Mouse (Mus musculus) natural killer cell, adult 2 months (primary cell): ENCODE measurements at regions not wholly inside any gene's neighbourhood (a gene's known extent, or its start where the extent isn't known, plus 50 kb on each side); places are given as distances from the start of the nearest gene placed in this dataset.

ENCODE experiments used
- DNase-seq, 2 experiments: peaks; one replicate each; pipeline ENCODE4 v3.0.0; 2022; ENCODE audit warnings: low spot score in 2 of 2

GRCm38 (mm10) chr5:64498431-64498830 lies 304.8 kb upstream of the Klf3 start:
- DNase-seq, result peak; percentile 73 to 83

GRCm38 (mm10) chr5:64499131-64499530 lies 304.1 kb upstream of the Klf3 start:
- no peak for DNase-seq

- DNase-seq, result no peak
These were observed 302.8 kb upstream of the Klf3 start for GRCm38 (mm10) chr5:64500413-64500812.

GRCm38 (mm10) chr5:64500866-64501265 lies 302.3 kb upstream of the Klf3 start:
- DNase-seq, result no peak

- no peak for DNase-seq
These were observed 301.4 kb upstream of the Klf3 start for GRCm38 (mm10) chr5:64501746-64502145.

GRCm38 (mm10) chr5:64503514-64503913 lies 299.7 kb upstream of the Klf3 start:
- no peak for DNase-seq

- no peak for DNase-seq
These were observed 298.7 kb upstream of the Klf3 start for GRCm38 (mm10) chr5:64504507-64504906.

- peak; percentile 70 to 72 for DNase-seq
These were observed 297.9 kb upstream of the Klf3 start for GRCm38 (mm10) chr5:64505227-64505834.

- peak; percentile 83 to 87 for DNase-seq
These were observed 297.2 kb upstream of the Klf3 start for GRCm38 (mm10) chr5:64505835-64506600.

- DNase-seq, result no peak
These were observed 294.6 kb upstream of the Klf3 start for GRCm38 (mm10) chr5:64508565-64508964.

GRCm38 (mm10) chr5:64513155-64513945 lies 289.8 kb upstream of the Klf3 start:
- DNase-seq, result no peak

- no peak for DNase-seq
These were observed 287.0 kb upstream of the Klf3 start for GRCm38 (mm10) chr5:64516115-64516665.

GRCm38 (mm10) chr5:64517241-64517640 lies 285.9 kb upstream of the Klf3 start:
- DNase-seq, result no peak

GRCm38 (mm10) chr5:64517835-64518234 lies 285.4 kb upstream of the Klf3 start:
- DNase-seq, result no peak

- peak in 1 of 2 experiments; percentile 23 for DNase-seq
These were observed 284.2 kb upstream of the Klf3 start for GRCm38 (mm10) chr5:64519036-64519435.

- DNase-seq, result no peak
These were observed 283.5 kb upstream of the Klf3 start for GRCm38 (mm10) chr5:64519731-64520130.

GRCm38 (mm10) chr5:64521401-64521800 lies 281.8 kb upstream of the Klf3 start:
- DNase-seq, result no peak

- DNase-seq, result no peak
These were observed 281.2 kb upstream of the Klf3 start for GRCm38 (mm10) chr5:64521969-64522368.

GRCm38 (mm10) chr5:64526521-64526920 lies 276.7 kb upstream of the Klf3 start:
- no peak for DNase-seq

GRCm38 (mm10) chr5:64527962-64528361 lies 275.2 kb upstream of the Klf3 start:
- DNase-seq, result no peak

- no peak for DNase-seq
These were observed 268.8 kb upstream of the Klf3 start for GRCm38 (mm10) chr5:64534371-64534770.

GRCm38 (mm10) chr5:64534947-64535346 lies 268.2 kb upstream of the Klf3 start:
- DNase-seq, result no peak
